Mouse (Mus musculus): Measurements from ENCODE around the gene Fn3krp. TPM values are rescaled to one million over a fixed set of nuclear protein-coding genes. Genes with fewer than 3 reads are reported as not detected.

The Fn3krp gene
- total RNA-seq (2014; rRNA removed) (17.2 and 22.4 TPM in 2 replicates), polyA plus RNA-seq (2015; fragmentation: Nextera tagmentation; extraction: Ambion mirVana) (8.3 and 9.0 TPM in 2 replicates)

GRCm38 (mm10) chr11:121420830-121421552 lies at the start of gene Fn3krp:
Fn3krp (plus strand) TSS chr11:121421401.
- Histone ChIP-seq H3K9me3 (ENCODE audit: low read length) (no peaks in the 10 kb centered on the region), H3K27ac (ENCODE audit: low read depth, low read length) (peak within 1 kb of the TSS; percentile 55; the same call in 1 of the 2 replicates), H3K27me3 (ENCODE audit: insufficient read depth, low read length) (no peaks in the 10 kb centered on the region), H3K4me3 (ENCODE audit: low read depth, low read length) (peak within 1 kb of the TSS; percentile 49), H3K4me1 (ENCODE audit: insufficient read depth, low read length) (no peaks in the 10 kb centered on the region), H3K36me3 (ENCODE audit: insufficient read depth, low read length) (no peaks in the 10 kb centered on the region), H3K9ac (replicated peaks; ENCODE audit: low read length, poor library complexity, severe bottlenecking) (peak within 1 kb of the TSS; percentile 57), H3K4me2 (ENCODE audit: low read depth, low read length, poor library complexity, severe bottlenecking) (peak within 1 kb of the TSS; percentile 87)
- TF ChIP-seq CTCF (IDR thresholded peaks at IDR 0.05): peak; percentile 46
- WGBS: 1% methylated on average over 27 of the region's 28 CpGs
- peak; percentile 99 for ATAC-seq (ENCODE audit: low FRiP score)
- peak; percentile 99 for DNase-seq (ENCODE audit: low spot score)

DNA sequence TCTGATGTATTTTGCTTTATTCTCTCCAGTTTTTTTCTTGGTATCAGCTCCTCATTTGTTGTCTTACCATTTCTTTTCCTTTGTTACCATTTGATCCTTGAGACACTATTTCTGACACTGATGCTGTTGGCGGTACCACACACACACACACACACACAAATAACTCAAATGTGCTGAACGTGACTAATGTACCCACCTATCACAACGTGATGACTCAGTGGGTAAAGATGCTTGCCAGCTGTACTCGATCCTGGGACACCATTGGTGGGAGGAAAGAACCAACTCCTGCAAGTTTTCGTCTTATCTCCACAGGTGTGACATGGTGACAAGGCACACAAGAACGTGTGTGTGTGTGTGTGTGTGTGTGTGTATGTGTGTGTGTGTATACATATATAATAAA lies 47.9 kb upstream of the Fn3krp start:
- Histone ChIP-seq H3K4me1 (ENCODE audit: insufficient read depth, low read length) (no peaks in the 10 kb centered on the region), H3K4me3 (ENCODE audit: low read depth, low read length) (no peak overlapping the region), H3K9ac (replicated peaks; ENCODE audit: low read length, poor library complexity, severe bottlenecking) (no peak overlapping the region), H3K4me2 (ENCODE audit: low read depth, low read length, poor library complexity, severe bottlenecking) (no peak overlapping the region), H3K27ac (ENCODE audit: low read depth, low read length) (no peak overlapping the region), H3K9me3 (ENCODE audit: low read length) (no peaks in the 10 kb centered on the region), H3K27me3 (ENCODE audit: insufficient read depth, low read length) (no peaks in the 10 kb centered on the region), H3K36me3 (ENCODE audit: insufficient read depth, low read length) (no peaks in the 10 kb centered on the region)
- no peak for ATAC-seq (ENCODE audit: low FRiP score)
- DNase-seq (ENCODE audit: low spot score): no peak
- WGBS: 73% methylated on average over 6 of the region's 6 CpGs
- no peak for TF ChIP-seq CTCF (IDR thresholded peaks at IDR 0.05)

- ATAC-seq (ENCODE audit: low FRiP score): no peak
- Histone ChIP-seq H3K9me3 (ENCODE audit: low read length) (no peaks in the 10 kb centered on the region), H3K9ac (replicated peaks; ENCODE audit: low read length, poor library complexity, severe bottlenecking) (no peak overlapping the region), H3K27ac (ENCODE audit: low read depth, low read length) (no peak overlapping the region), H3K27me3 (ENCODE audit: insufficient read depth, low read length) (no peaks in the 10 kb centered on the region), H3K36me3 (ENCODE audit: insufficient read depth, low read length) (no peaks in the 10 kb centered on the region), H3K4me3 (ENCODE audit: low read depth, low read length) (no peak overlapping the region), H3K4me2 (ENCODE audit: low read depth, low read length, poor library complexity, severe bottlenecking) (no peak overlapping the region), H3K4me1 (ENCODE audit: insufficient read depth, low read length) (no peaks in the 10 kb centered on the region)
- peak; percentile 28 for TF ChIP-seq CTCF (IDR thresholded peaks at IDR 0.05)
- no peak for DNase-seq (ENCODE audit: low spot score)
These were observed 42.6 kb upstream of the Fn3krp start for GRCm38 (mm10) chr11:121378644-121379043.

DNA sequence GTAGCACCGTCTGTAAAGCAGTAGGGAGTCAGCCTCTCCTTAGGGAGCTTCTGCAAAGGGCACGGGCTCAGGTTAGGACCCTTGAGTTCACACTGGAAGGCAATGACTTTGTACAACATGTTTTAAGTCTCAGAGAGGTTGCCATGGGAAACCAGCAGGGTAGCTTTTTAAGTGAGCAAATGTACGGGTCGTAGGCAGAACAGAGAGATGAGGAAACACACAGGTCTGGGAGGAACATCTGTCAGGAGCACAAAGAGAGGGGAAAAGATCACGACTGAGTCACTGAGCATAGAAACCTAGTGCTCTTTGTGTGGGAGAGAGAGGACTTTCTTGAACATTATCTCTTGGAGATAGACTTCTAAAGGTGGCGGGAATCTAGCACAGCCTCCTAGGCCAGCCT lies 40.9 kb upstream of the Fn3krp start:
- Histone ChIP-seq H3K27ac (ENCODE audit: low read depth, low read length) (no peak overlapping the region), H3K9me3 (ENCODE audit: low read length) (no peaks in the 10 kb centered on the region), H3K4me2 (ENCODE audit: low read depth, low read length, poor library complexity, severe bottlenecking) (no peak overlapping the region), H3K4me1 (ENCODE audit: insufficient read depth, low read length) (no peaks in the 10 kb centered on the region), H3K27me3 (ENCODE audit: insufficient read depth, low read length) (no peaks in the 10 kb centered on the region), H3K4me3 (ENCODE audit: low read depth, low read length) (no peak overlapping the region), H3K9ac (replicated peaks; ENCODE audit: low read length, poor library complexity, severe bottlenecking) (no peak overlapping the region), H3K36me3 (ENCODE audit: insufficient read depth, low read length) (no peaks in the 10 kb centered on the region)
- no peak for TF ChIP-seq CTCF (IDR thresholded peaks at IDR 0.05)
- no peak for DNase-seq (ENCODE audit: low spot score)
- ATAC-seq (ENCODE audit: low FRiP score): no peak
- WGBS: 23% methylated on average over 6 of the region's 6 CpGs

- H3K4me3 ChIP-seq (ENCODE audit: low read depth, low read length): peak within 1 kb of the TSS; percentile 68
- peak; percentile 99 for DNase-seq (ENCODE audit: low spot score)
- ATAC-seq (ENCODE audit: low FRiP score): peak; percentile 99
- H3K9me3 ChIP-seq (ENCODE audit: low read length): no peaks in the 10 kb centered on the region
- H3K36me3 ChIP-seq (ENCODE audit: insufficient read depth, low read length): no peaks in the 10 kb centered on the region
- H3K9ac ChIP-seq (replicated peaks; ENCODE audit: low read length, poor library complexity, severe bottlenecking): peak within 1 kb of the TSS; percentile 65
- peaks cover 3% of the 10 kb centered on the region; the same call in 1 of the 2 replicates for H3K4me1 ChIP-seq (ENCODE audit: insufficient read depth, low read length)
- H3K27me3 ChIP-seq (ENCODE audit: insufficient read depth, low read length): no peaks in the 10 kb centered on the region
- no peak; the same call in 1 of the 2 replicates for TF ChIP-seq CTCF (IDR thresholded peaks at IDR 0.05)
- peak within 1 kb of the TSS; percentile 85 for H3K4me2 ChIP-seq (ENCODE audit: low read depth, low read length, poor library complexity, severe bottlenecking)
- under 1% methylated on average over 61 of the region's 61 CpGs for WGBS
- peak within 1 kb of the TSS; percentile 52 for H3K27ac ChIP-seq (ENCODE audit: low read depth, low read length)
These were observed 33.2 kb upstream of the Fn3krp start, which contains the start of gene Rab40b for GRCm38 (mm10) chr11:121387750-121388553. Rab40b (minus strand) TSS chr11:121388251.
